Mouse (Mus musculus): ENCODE results near the gene Olfr1359.

The Olfr1359 gene

GRCm38 (mm10) chr13:21697811-21698210, at the start of gene Olfr1359:
TSS of gene Olfr1359 (plus strand) at chr13:21698111.
- DNase-seq (ENCODE audit: low spot score) = no peak

GRCm38 (mm10) chr13:21663286-21663685, 34.6 kb upstream of the Olfr1359 start, which contains the start of gene Olfr1361:
TSS of gene Olfr1361 (minus strand) at chr13:21663386.
- DNase-seq (ENCODE audit: low spot score) = no peak

- DNase-seq (ENCODE audit: low spot score) = no peak
Measured at GRCm38 (mm10) chr13:21677305-21677704, 20.6 kb upstream of the Olfr1359 start, which contains the start of gene Olfr1360. TSS of gene Olfr1360 (minus strand) at chr13:21677405.

- DNase-seq (ENCODE audit: low spot score) = no peak
Measured at GRCm38 (mm10) chr13:21706669-21707068, 8.8 kb downstream of the Olfr1359 start.

GRCm38 (mm10) chr13:21710031-21710711, 12.3 kb downstream of the Olfr1359 start:
- DNase-seq (ENCODE audit: low spot score) = peak; percentile 85

GRCm38 (mm10) chr13:21710821-21711525, 13.1 kb downstream of the Olfr1359 start:
- DNase-seq (ENCODE audit: low spot score) = peak; percentile 77

GRCm38 (mm10) chr13:21711698-21712097, 13.8 kb downstream of the Olfr1359 start:
- no peak for DNase-seq (ENCODE audit: low spot score)

- peak; percentile 62 for DNase-seq (ENCODE audit: low spot score)
Measured at GRCm38 (mm10) chr13:21714725-21715124, 16.8 kb downstream of the Olfr1359 start.

GRCm38 (mm10) chr13:21715131-21715863, 17.4 kb downstream of the Olfr1359 start:
- peak; percentile 32 for DNase-seq (ENCODE audit: low spot score)

- DNase-seq (ENCODE audit: low spot score) = peak; percentile 84
Measured at GRCm38 (mm10) chr13:21715864-21716539, 18.1 kb downstream of the Olfr1359 start, which contains the start of the genes Hist1h2bl and Hist1h2ai. TSS of gene Hist1h2bl (minus strand) at chr13:21716143. TSS of gene Hist1h2ai (plus strand) at chr13:21716422.

GRCm38 (mm10) chr13:21716540-21717391, 18.9 kb downstream of the Olfr1359 start:
- DNase-seq (ENCODE audit: low spot score) = peak; percentile 59

GRCm38 (mm10) chr13:21717397-21718357, 19.8 kb downstream of the Olfr1359 start, which contains the start of gene Hist1h3h:
TSS of gene Hist1h3h (plus strand) at chr13:21717659.
- peak; percentile 86 for DNase-seq (ENCODE audit: low spot score)

- DNase-seq (ENCODE audit: low spot score) = no peak
Measured at GRCm38 (mm10) chr13:21718381-21719080, 20.6 kb downstream of the Olfr1359 start.

GRCm38 (mm10) chr13:21721107-21721756, 23.3 kb downstream of the Olfr1359 start:
- peak; percentile 22 for DNase-seq (ENCODE audit: low spot score)

GRCm38 (mm10) chr13:21721757-21722372, 24.0 kb downstream of the Olfr1359 start, which contains the start of gene Hist1h2bm:
TSS of gene Hist1h2bm (plus strand) at chr13:21722044.
- peak; percentile 68 for DNase-seq (ENCODE audit: low spot score)

GRCm38 (mm10) chr13:21722373-21722925, 24.5 kb downstream of the Olfr1359 start:
- no peak for DNase-seq (ENCODE audit: low spot score)

All from spleen, adult 12 weeks (tissue).